8 mouse cellular contexts compared by ENCODE assay signal in genomic region chr9:37247429-37247828, GRCm38 (mm10). TPM values are rescaled to one million over a fixed set of nuclear protein-coding genes. Genes with fewer than 3 reads are reported as not detected.
DNase-seq lines count a peak whose midpoint lies in the region; ATAC-seq lines count a peak whose summit lies in the region.

No protein-coding gene starts in this region.

- H3K36me3 ChIP-seq in kidney, embryonic 15.5 days, result no peaks in the 10 kb centered on the region
- H3K36me3 ChIP-seq in midbrain, embryonic 14.5 days (ENCODE audit: control insufficient read depth, insufficient read depth, low read length), result no peaks in the 10 kb centered on the region

- no peaks in the 10 kb centered on the region for H3K9me3 ChIP-seq in kidney, embryonic 15.5 days (replicated peaks)
- no peaks in the 10 kb centered on the region for H3K9me3 ChIP-seq in midbrain, embryonic 14.5 days (ENCODE audit: control insufficient read depth, low read length)

- no peak overlapping the region for H3K4me3 ChIP-seq in kidney, embryonic 15.5 days (replicated peaks)
- H3K4me3 ChIP-seq in midbrain, embryonic 14.5 days (replicated peaks; ENCODE audit: low read depth, low read length), result no peak overlapping the region

- no peak for DNase-seq in kidney, adult 11 months
- peak; percentile 27 for DNase-seq in urinary bladder, postnatal 14 days (ENCODE audit: low spot score)
- DNase-seq in urinary bladder, postnatal 10 days (ENCODE audit: low spot score), result no peak
- DNase-seq in kidney, postnatal 4 days, result peak; percentile 47 to 61
- DNase-seq in telencephalon, adult 2 months (ENCODE audit: low read depth, low spot score), result peak; percentile 33
- DNase-seq in urinary bladder, postnatal 25 days (ENCODE audit: low spot score), result no peak
- DNase-seq in midbrain, embryonic 14.5 days, result no peak

- H3K27ac ChIP-seq in kidney, embryonic 15.5 days, result no peak overlapping the region
- H3K27ac ChIP-seq in midbrain, embryonic 14.5 days (replicated peaks; ENCODE audit: low read depth, low read length), result no peak overlapping the region

- 0 out of 2 replicates have a peak, but pooled peaks have one; percentile 37 for ATAC-seq in kidney, embryonic 15.5 days (replicated peaks; ENCODE audit: low FRiP score)
- no peak for ATAC-seq in midbrain, embryonic 14.5 days (ENCODE audit: low FRiP score, low TSS enrichment)

- no peak overlapping the region for H3K9ac ChIP-seq in kidney, embryonic 15.5 days
- H3K9ac ChIP-seq in midbrain, embryonic 14.5 days (replicated peaks; ENCODE audit: low read length), result no peak overlapping the region

- H3K4me2 ChIP-seq in kidney, embryonic 15.5 days, result no peak overlapping the region
- H3K4me2 ChIP-seq in midbrain, embryonic 14.5 days (ENCODE audit: low read length), result no peak overlapping the region

- H3K4me1 ChIP-seq in kidney, embryonic 15.5 days, result peaks cover 14% of the 10 kb centered on the region
- no peaks in the 10 kb centered on the region for H3K4me1 ChIP-seq in midbrain, embryonic 14.5 days (ENCODE audit: control insufficient read depth, insufficient read depth, low read length)

- H3K27me3 ChIP-seq in kidney, embryonic 15.5 days, result no peaks in the 10 kb centered on the region
- no peaks in the 10 kb centered on the region for H3K27me3 ChIP-seq in midbrain, embryonic 14.5 days (ENCODE audit: control insufficient read depth, insufficient read depth, low read length)

RNA-seq across cellular contexts. Expression of gene Slc37a2, which starts 8.1 kb away (rescaled TPM):
- 1.9 and 4.5 TPM in 2 replicates for polyA plus RNA-seq in kidney, embryonic 15.5 days (2015; fragmentation: Nextera tagmentation; extraction: Ambion mirVana)
- polyA plus RNA-seq in midbrain, embryonic 14.5 days (2014; fragmentation: Nextera tagmentation; extraction: Ambion mirVana), result 0.53 and 1.7 TPM in 2 replicates

RNA-seq across cellular contexts. Expression of gene Tmem218, which starts 39.4 kb away (rescaled TPM):
- 11.4 and 11.7 TPM in 2 replicates for polyA plus RNA-seq in kidney, embryonic 15.5 days (2015; fragmentation: Nextera tagmentation; extraction: Ambion mirVana)
- 8.4 and 10.1 TPM in 2 replicates for polyA plus RNA-seq in midbrain, embryonic 14.5 days (2014; fragmentation: Nextera tagmentation; extraction: Ambion mirVana)

Comparison
In these comparisons a context has a peak if more than half of its experiments do, and no peak if none do; other contexts are left out.
1. DNase-seq: peak in urinary bladder, postnatal 14 days (single experiment), kidney, postnatal 4 days (2 of 2) and telencephalon, adult 2 months (single experiment); none in kidney, adult 11 months (single experiment), urinary bladder, postnatal 10 days (single experiment), urinary bladder, postnatal 25 days (single experiment) and midbrain, embryonic 14.5 days (single experiment).